Mouse (Mus musculus): ENCODE data around the gene Anks1b.

Gene Anks1b

GRCm38 (mm10) chr10:90169941-90170580 lies 296.8 kb downstream of the Anks1b start:
- DNase-seq (ENCODE audit: extremely low read depth, low read depth): no peak

- no peak for DNase-seq (ENCODE audit: extremely low read depth, low read depth)
These were observed 317.1 kb downstream of the Anks1b start for GRCm38 (mm10) chr10:90190366-90190765.

DNA sequence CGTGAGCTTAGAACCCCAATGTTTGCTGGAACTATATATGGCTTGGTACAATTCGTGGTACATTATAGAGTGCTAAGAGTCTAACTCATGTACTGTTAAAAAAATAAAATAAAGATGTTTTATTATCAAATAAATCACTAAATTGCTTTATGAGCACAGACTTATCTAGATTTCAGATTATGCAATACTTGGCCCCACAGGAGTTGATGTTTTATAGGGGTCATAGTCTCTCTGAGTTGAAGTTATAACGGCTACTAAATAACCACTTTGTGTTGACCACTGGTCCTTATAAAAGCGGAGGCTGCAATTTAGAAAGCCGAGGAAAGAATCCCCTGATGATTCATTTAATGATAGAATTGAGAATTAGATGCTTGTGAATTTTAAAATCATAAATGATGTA lies 323.6 kb downstream of the Anks1b start:
- no peak for DNase-seq (ENCODE audit: extremely low read depth, low read depth)

DNA sequence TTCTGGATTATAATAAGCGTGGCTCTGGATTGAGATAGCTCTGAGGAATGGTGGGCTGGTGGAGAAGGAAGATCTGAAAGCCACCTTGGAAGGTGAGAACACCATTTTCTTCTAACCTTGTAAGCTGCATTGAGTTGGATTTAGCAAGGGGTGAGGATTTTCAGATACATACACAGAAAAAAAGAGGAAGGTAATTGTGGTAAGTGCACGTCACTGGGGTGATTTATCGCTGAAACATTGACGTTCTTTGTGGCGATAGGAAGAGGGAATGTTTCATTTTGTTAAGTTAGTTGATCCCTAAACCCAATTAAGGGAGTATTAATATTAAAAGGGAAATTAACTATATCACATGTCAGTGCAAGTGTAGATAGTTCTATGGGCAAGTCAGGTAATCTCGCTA lies 336.7 kb downstream of the Anks1b start:
- no peak for DNase-seq (ENCODE audit: extremely low read depth, low read depth)

DNA sequence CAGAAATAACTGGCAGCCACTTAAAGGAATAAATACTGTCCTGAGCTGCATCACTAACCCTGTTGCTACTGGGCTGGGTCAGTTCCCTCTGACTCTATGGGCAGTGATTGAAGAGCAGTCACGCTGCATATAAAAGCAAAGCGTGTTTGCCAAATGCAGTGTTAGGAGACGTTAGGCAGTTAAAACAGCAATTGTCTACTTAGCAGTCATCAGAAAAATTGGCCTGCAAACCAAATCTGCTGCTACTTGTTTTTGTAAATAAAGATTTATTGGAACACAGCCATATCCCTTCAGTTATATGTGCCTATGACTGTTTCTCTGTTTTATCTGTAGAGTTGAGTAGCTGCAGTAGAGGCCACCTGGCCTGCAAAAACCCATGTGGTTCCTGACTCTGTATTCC lies 347.2 kb downstream of the Anks1b start:
- no peak for DNase-seq (ENCODE audit: extremely low read depth, low read depth)

- DNase-seq (ENCODE audit: extremely low read depth, low read depth): no peak
These were observed 349.6 kb downstream of the Anks1b start for GRCm38 (mm10) chr10:90222793-90223495.

DNA sequence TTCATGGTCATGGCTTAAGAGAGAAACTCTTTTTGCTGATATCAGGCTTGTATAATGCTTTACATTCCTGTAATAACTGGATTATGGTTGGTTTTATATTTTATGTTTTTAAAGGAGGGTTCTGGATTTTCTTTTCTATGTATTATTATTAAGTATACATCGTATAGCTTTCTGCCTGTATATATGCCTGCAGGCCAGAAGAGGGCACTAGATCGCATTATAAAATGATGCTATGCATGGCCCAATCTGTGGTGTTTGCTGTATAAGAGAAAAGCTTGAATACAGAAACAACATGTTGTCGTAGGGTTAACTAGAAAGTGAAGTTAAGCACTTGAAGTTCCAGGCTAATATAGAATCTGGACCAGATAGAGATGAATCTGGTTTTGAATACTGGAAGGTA lies 362.0 kb downstream of the Anks1b start:
- no peak for DNase-seq (ENCODE audit: extremely low read depth, low read depth)

- DNase-seq (ENCODE audit: extremely low read depth, low read depth): no peak
These were observed 364.0 kb downstream of the Anks1b start for GRCm38 (mm10) chr10:90237290-90237689.

DNA sequence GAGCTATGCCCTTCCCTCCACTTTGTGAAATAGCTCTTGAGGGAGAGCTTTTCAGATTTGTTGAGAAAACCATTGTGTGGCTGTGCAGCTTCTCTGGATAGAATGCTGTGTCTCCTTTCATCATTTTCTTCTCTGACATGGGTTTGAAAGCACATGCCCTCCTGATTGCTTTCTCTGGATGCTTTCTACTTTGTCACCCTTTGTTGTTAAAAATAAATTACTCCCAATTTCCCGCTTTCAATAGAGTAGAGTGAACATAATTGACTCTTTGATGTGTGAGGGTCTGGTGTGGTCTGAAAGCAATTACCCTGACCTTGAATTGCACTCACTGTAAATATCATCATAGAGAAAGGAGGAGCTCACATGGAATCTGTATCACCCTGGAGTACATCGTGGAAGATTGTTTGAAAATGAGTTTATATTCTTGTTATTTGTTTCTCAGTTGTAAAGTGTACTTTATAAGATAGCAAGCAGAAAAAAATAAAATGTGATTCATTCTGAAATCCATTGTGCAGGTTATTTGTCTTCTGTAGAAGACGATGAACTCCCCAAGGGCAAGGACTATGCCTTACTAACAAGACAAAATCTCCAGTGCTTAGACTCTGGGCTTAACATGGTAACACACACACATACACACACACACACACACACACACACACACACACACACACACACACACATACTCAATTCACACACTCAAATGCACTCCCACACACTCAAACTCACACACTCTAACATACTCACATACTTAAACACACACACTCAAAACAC lies 385.8 kb downstream of the Anks1b start:
- DNase-seq (ENCODE audit: extremely low read depth, low read depth): no peak

GRCm38 (mm10) chr10:90271321-90271720 lies 398.0 kb downstream of the Anks1b start:
- DNase-seq (ENCODE audit: extremely low read depth, low read depth): no peak

DNA sequence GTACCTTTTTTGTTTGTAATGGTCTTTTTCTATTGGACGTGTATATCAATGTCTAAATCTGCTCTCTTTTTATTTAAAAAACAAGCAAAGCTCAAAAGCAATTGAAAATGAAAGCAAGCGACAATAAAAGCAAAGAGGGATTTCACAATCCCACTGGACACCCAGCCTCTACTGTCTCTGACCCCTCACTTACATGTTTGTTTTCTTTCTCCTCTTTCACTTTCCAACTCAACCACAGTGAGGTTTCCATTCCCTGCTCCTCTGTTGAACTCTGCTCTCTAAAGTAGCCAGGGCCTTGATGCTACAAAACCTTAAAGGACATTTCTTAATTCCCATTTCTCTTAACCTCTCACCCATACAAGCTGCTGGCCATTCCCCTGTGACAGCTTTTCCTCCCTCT lies 400.0 kb downstream of the Anks1b start:
- no peak for DNase-seq (ENCODE audit: extremely low read depth, low read depth)

- DNase-seq (ENCODE audit: extremely low read depth, low read depth): no peak
These were observed 413.3 kb downstream of the Anks1b start for GRCm38 (mm10) chr10:90286589-90286988.

DNA sequence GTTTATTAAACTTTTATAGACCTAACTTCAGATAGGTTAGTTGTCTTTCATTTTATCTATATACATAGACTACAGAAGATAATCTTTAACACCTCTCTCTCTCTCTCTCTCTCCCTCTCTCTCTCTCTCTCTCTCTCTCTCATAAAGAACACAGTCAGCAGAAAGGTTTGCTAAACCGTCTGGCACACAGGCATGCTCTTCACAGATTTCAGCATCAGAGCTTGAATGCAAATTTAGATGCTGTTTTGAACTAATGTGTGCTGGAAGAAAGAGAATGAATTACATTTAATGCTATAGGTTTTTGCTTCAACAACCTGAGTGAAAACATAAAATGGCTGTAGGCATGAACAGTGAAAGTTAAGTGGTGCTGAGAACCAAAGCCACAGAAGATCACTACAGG lies 429.9 kb downstream of the Anks1b start:
- DNase-seq (ENCODE audit: extremely low read depth, low read depth): no peak

DNA sequence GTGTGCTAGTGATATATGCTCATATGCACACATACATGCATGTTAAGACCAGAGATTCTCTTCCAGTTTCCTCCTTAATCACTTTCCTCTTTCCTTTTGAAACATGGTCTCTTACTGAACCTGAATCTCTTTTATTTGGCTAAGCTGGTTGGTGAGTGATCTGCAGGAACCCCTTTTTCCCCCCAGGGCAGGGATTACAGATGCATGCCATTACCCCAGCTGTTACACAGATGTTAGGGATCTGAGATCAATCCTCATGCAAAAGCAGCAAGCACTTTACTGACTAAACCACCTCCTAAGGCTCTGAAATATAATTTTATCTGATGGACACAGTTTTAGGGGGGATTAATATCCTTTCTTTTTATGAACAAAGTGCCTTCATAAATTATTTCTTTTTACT lies 432.8 kb downstream of the Anks1b start:
- no peak for DNase-seq (ENCODE audit: extremely low read depth, low read depth)

DNA sequence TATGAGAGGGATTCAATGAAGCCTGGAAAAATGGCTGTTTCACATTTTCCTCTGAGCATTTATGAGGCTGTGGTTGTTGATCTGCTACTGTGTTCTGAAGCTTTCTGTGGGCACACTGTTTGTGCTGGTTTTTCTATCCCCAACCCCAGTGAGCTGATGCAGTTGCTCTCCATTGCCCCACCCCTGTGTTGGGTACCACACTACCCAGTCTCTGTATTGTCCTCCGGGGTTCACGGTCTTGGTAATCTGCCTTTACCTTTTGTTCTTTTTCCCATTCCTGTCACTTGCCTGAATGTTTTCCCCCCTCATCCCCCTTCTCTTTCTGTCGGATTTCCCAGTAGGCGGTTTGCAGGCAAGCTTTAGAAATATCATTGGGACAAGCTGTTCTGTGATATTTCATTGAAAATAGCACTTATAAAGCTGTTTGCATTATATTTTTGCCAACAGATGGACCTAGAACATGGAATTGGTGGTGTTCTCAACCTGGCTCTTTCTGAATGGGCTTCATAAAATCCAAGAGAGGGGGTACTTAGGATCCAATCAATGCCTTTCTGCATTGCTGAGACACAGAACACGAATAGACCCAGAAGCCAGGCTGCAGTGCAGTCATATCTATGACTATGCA lies 434.7 kb downstream of the Anks1b start:
- DNase-seq (ENCODE audit: extremely low read depth, low read depth): no peak

DNA sequence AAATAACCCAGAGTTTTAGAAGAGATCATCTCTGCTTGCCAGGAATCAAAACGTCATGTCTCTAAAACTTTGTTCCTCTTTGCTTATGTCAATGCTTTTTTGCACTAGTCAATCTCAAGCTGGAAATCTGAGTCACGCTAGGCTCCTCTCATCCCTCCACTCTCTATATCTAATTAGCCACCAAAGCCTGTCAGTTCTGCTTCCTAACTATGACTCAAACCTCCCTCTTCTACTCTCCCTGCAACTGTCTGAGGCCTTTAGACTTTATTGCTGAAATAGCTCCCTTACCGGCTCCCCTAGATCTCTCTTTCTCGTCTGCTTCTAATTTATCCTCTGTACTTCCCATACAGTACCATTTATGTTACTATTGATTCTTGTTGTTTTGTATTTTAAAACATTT lies 456.5 kb downstream of the Anks1b start:
- no peak for DNase-seq (ENCODE audit: extremely low read depth, low read depth)

GRCm38 (mm10) chr10:90345394-90345793 lies 472.1 kb downstream of the Anks1b start:
- no peak for DNase-seq (ENCODE audit: extremely low read depth, low read depth)

DNA sequence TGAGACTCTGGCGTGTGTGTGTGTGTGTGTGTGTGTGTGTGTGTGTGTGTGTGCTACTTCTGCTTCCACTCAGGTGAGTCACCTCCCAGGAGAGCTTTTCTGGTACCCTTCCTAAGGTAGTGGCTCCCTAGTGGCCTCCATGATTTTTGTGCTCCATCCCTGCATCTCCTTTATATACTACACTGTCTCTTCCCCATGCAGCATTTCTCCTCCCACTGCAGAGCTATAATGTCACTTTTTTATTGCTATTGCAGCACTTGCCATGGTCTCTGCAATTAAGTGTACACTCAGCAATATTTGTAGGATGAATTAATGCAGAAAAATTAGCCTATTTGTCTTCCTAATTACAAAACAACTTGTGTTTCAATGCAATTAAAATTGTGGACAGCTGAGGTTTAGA lies 482.9 kb downstream of the Anks1b start:
- no peak for DNase-seq (ENCODE audit: extremely low read depth, low read depth)

DNA sequence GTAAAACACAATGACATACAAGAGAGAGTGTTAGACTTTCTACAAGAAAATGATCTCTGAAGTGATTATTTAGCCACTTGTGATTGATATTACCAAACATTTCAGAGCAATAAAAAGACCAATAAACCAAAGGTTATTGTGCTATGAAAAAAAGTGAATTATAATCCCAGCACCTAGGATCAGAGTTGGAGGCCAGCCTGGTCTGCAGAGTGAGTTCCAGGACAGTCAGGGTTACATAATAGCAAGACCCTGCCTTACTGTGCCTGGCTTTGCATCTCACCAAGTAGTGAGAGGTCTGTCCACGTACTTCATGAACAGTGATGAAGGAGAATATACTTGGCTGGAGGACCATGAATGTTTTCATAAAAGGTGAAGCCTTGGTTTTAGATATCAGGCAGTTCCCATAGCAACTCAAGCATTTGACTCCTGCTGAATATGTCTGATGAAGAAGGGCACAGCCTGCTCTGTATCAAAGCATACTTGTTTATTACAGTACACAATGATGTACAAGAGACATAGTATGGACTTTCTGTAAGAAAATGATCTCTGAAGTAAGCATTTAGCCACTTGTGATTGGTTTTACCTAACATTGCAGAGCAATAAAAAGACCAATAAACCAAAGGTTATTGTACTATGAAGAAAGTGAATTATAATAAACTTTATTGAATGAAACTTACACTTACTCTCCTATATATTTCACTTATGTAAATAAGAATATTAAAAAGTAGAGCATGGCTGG lies 484.0 kb downstream of the Anks1b start:
- no peak for DNase-seq (ENCODE audit: extremely low read depth, low read depth)

DNA sequence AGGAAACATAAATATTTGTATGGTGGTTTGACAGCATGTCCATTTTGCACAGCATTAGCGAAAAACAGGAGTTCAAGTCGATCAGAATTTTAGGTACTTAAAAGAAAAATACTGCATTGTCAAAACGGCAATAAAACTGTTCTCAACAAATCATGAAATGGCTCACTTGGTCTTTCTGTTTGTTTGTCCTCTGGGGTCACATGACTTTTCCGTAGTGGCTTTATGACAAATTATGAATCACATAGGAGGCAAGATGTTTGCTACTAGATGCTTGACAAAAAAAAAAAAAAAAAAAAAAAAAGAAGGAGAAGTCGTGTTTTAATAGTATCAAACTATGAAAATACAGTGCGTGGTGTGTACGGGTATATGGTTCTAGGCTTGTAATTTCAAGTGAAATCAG lies 495.7 kb downstream of the Anks1b start:
- no peak for DNase-seq (ENCODE audit: extremely low read depth, low read depth)

DNA sequence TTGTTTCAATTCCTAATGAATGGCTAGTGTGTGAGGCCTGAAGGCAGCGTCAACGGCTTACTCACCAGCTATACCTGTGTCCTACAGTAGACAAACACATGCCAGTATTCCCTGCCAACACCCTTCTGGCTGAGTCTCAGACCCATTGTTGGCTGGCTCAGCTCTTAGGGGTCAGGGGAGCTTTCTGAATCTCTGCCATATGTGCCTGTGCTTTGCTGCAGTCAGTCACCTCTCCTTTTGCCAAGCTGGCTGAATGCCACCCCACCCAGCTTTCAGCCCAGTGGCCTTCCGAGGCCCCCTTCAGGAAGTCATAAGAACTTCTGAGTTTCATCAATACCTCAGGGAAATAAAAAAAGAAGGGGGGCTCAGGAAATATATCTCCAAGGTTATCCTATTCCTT lies 497.4 kb downstream of the Anks1b start:
- no peak for DNase-seq (ENCODE audit: extremely low read depth, low read depth)
